Mouse (Mus musculus) stomach, embryonic 15.5 days (tissue): ENCODE results near the gene Hs6st3. TPM values are rescaled to one million over a fixed set of nuclear protein-coding genes. Genes with fewer than 3 reads are reported as not detected.
"Not testable (repeated sequence)": the region's sequence is repeated elsewhere in the genome, so short reads cannot be mapped to it uniquely, and the experiment has no call there.

Experiments used
- ATAC-seq: fragments of 200-750 bp; cut with Nextera tagmentation; 2 replicates; pipeline ENCODE4 v1.8.0; 2017; ENCODE audit warnings: low read depth, moderate number of reproducible peaks, moderate TSS enrichment; ENCODE audit not compliant: insufficient read depth, low FRiP score
- H3K27ac ChIP-seq: fragments of 300-500 bp; sonication (generic); 2 replicates; pipeline ENCODE4 v1.5.1; 2015; ENCODE audit warnings: mild to moderate bottlenecking, inconsistent platforms
- H3K27me3 ChIP-seq: fragments of 300-500 bp; sonication (generic); replicated peaks from 2 replicates; pipeline ENCODE4 v1.6.1; 2015; ENCODE audit warnings: inconsistent platforms
- H3K36me3 ChIP-seq: fragments of 300-500 bp; sonication (generic); 2 replicates; pipeline ENCODE4 v1.6.1; 2015; ENCODE audit warnings: inconsistent platforms
- H3K4me1 ChIP-seq: fragments of 300-500 bp; sonication (generic); 2 replicates; pipeline ENCODE4 v1.6.1; 2015; ENCODE audit warnings: inconsistent platforms
- H3K4me2 ChIP-seq: fragments of 300-500 bp; sonication (generic); 2 replicates; pipeline ENCODE4 v1.6.1; 2015; ENCODE audit warnings: mild to moderate bottlenecking, inconsistent platforms
- H3K4me3 ChIP-seq: fragments of 300-500 bp; sonication (generic); replicated peaks from 2 replicates; pipeline ENCODE4 v1.5.1; 2015; ENCODE audit warnings: inconsistent platforms
- H3K9ac ChIP-seq: fragments of 300-500 bp; sonication (generic); 2 replicates; pipeline ENCODE4 v1.6.1; 2015; ENCODE audit warnings: inconsistent platforms
- H3K9me3 ChIP-seq: fragments of 300-500 bp; sonication (generic); 2 replicates; pipeline ENCODE4 v1.6.1; 2016; ENCODE audit warnings: inconsistent platforms
- WGBS: fragments of 180-500 bp; shearing (Covaris S2); methylation state at CpG from one replicate; pipeline ENCODE4 v1.1.7; 2015; 5-methylcytosine and 5-hydroxymethylcytosine counted together
- polyA plus RNA-seq: library from polyadenylated mRNA; unstranded; fragments of >200 nt; fragmentation: Nextera tagmentation; extraction: Ambion mirVana; gene quantifications from 2 replicates; pipeline ENCODE4 v1.2.1, GENCODE M21; 2015

Gene Hs6st3
- polyA plus RNA-seq, 1 experiment from 2014 or later = 0.19 TPM

DNA sequence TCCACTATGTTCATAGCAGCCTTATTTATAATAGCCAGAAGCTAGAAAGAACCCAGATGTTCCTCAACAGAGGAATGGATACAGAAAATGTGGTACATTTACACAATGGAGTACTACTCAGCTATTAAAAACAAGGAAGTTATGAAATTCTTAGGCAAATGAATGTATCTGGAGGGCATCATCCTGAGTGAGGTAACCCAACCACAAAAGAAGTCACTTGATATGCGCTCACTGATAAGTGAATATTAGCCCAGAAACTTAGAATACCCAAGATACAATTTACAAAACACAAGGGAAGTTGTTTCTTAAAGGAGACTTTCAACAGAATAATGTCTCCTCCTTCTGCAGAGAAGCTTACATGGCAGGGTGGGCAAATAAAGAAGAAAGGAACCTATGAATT is 449.2 kb downstream of the Hs6st3 start:
- ATAC-seq, H3K4me2 ChIP-seq, H3K9me3 ChIP-seq, H3K36me3 ChIP-seq, H3K27ac ChIP-seq, H3K9ac ChIP-seq, H3K4me1 ChIP-seq, H3K27me3 ChIP-seq, H3K4me3 ChIP-seq: not testable (repeated sequence)
- WGBS = 91% methylated on average over 1 of the region's 1 CpGs

DNA sequence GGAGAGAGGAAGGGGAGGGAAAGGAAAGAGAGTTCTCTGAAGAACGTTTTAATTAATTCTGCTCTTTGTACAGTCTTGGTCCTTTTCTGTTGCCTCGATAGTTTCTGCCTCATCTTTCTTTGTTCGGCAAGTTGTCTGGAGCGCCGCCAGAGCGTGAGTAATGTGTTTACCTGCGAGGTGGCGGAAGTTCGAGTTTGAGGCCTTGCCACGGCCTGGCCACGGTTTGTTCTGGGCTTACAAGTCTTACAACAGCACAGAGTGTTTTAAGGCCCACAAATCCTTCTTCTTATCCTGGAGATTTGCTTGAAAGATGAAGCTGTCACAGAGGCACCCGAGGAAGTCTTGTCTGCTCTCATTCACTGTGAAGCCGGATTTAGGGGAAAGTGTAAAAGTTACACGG is 466.2 kb downstream of the Hs6st3 start:
- Histone ChIP-seq H3K4me1 (no peaks in the 10 kb centered on the region), H3K36me3 (no peaks in the 10 kb centered on the region), H3K9me3 (no peaks in the 10 kb centered on the region), H3K27ac (no peak overlapping the region), H3K4me3 (no peak overlapping the region), H3K27me3 (no peaks in the 10 kb centered on the region), H3K9ac (no peak overlapping the region), H3K4me2 (no peak overlapping the region)
- ATAC-seq = peak; percentile 35; the same call in 1 of the 2 replicates
- 21% methylated on average over 14 of the region's 14 CpGs for whole genome bisulfite sequencing

DNA sequence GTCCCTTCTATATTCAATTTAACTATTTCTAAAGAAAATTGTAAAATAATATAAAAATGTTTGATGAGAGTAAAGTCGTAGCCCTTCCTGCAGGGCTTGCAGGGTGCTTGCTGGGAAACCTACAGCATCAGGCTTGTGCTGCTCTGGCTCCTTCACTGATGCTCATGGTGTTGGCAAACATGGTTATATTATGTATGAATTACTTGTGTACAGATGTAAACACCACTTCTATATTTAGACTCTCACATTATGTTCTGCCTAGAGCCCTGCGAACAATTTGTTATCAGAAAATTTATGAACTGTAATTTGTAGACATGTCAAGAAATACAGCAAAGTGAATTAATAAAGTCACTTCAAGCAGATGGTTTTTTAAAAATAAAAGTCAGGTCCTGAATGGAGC is 474.7 kb downstream of the Hs6st3 start:
- no peak for ATAC-seq
- no peaks in the 10 kb centered on the region for H3K27me3 ChIP-seq
- no peak overlapping the region for H3K9ac ChIP-seq
- H3K27ac ChIP-seq = no peak overlapping the region
- no peak overlapping the region for H3K4me3 ChIP-seq
- WGBS = 71% methylated on average over 2 of the region's 2 CpGs
- no peaks in the 10 kb centered on the region for H3K36me3 ChIP-seq
- H3K9me3 ChIP-seq = no peaks in the 10 kb centered on the region
- H3K4me2 ChIP-seq = no peak overlapping the region
- H3K4me1 ChIP-seq = no peaks in the 10 kb centered on the region

DNA sequence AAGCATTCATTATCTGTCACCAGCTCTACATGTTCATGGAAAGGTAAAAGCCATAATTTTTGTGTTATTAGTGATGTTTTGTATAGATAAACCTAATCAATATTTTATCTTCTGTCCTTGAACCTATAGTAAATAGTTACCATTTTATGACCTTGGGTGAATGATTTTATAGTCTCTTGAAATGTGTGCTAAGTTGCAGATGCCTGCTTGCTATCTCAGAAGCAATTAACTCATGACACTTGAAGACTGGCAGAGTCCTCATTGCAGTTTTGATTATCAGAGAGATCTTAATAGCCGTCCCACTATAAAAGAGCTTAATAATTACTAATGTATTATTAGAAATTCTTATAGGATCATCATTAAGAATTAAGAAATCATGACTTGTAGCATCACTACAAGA is 491.0 kb downstream of the Hs6st3 start:
- 68% methylated on average over 1 of the region's 1 CpGs for WGBS
- no peak for ATAC-seq
- Histone ChIP-seq H3K27me3 (no peaks in the 10 kb centered on the region), H3K9ac (no peak overlapping the region), H3K4me2 (no peak overlapping the region), H3K9me3 (no peaks in the 10 kb centered on the region), H3K4me3 (no peak overlapping the region), H3K4me1 (no peaks in the 10 kb centered on the region), H3K36me3 (no peaks in the 10 kb centered on the region), H3K27ac (no peak overlapping the region)

- Histone ChIP-seq H3K9me3 (no peaks in the 10 kb centered on the region), H3K36me3 (no peaks in the 10 kb centered on the region), H3K4me2 (no peak overlapping the region), H3K4me3 (no peak overlapping the region), H3K4me1 (no peaks in the 10 kb centered on the region), H3K9ac (no peak overlapping the region), H3K27ac (no peak overlapping the region), H3K27me3 (no peaks in the 10 kb centered on the region)
- 69% methylated on average over 3 of the region's 3 CpGs for WGBS
- ATAC-seq = no peak
Measured at GRCm38 (mm10) chr14:119633090-119633489, 494.9 kb downstream of the Hs6st3 start.

DNA sequence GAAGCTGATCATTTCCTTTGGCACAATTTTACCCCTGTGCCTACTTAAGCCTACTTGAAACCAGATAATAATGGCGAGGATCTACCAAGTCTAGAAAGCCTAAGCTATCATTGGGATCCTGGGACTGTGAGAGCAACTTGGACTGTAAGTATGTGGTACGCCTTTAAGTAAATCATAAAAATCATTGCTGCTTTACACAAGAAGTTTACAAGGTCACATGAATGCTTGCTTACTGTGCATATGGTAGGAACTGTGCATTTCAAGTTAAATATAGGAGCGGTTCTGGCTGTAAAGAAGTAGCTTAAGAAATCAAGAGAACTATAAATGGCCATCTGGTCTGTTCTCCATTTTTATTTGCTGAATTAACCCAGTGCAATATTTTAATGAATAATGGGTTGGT is 495.5 kb downstream of the Hs6st3 start:
- Histone ChIP-seq H3K27me3 (no peaks in the 10 kb centered on the region), H3K9ac (no peak overlapping the region), H3K4me1 (no peaks in the 10 kb centered on the region), H3K4me2 (no peak overlapping the region), H3K9me3 (no peaks in the 10 kb centered on the region), H3K36me3 (no peaks in the 10 kb centered on the region), H3K27ac (no peak overlapping the region), H3K4me3 (no peak overlapping the region)
- 74% methylated on average over 3 of the region's 3 CpGs for whole genome bisulfite sequencing
- no peak for ATAC-seq

DNA sequence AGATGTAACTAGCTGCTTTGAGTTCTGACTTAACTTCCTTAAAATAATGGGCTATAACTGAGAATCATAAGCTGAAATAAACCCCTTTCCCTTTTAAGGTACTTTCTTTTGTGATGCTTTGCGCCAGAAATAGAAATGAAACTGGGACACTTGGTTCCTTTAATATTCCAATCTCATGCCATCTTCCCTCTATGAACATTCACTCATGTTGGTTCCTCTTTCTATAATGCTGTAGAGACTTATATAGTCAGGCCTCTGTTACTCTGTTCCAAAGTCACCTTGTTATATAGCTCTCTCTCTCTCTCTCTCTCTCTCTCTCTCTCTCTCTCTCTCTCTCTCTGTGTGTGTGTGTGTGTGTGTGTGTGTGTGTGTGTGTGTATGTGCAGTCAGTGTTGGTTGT is 504.7 kb downstream of the Hs6st3 start:
- Histone ChIP-seq H3K9ac (no peak overlapping the region), H3K27me3 (no peaks in the 10 kb centered on the region), H3K27ac (no peak overlapping the region), H3K9me3 (no peaks in the 10 kb centered on the region), H3K4me3 (no peak overlapping the region), H3K4me2 (no peak overlapping the region), H3K36me3 (no peaks in the 10 kb centered on the region), H3K4me1 (no peaks in the 10 kb centered on the region)
- no peak for ATAC-seq
- WGBS = 87% methylated on average over 1 of the region's 1 CpGs

GRCm38 (mm10) chr14:119643840-119644239 is 505.7 kb downstream of the Hs6st3 start:
- no peak overlapping the region for H3K4me3 ChIP-seq
- no peak for ATAC-seq
- 96% methylated on average over 12 of the region's 12 CpGs for WGBS
- H3K9me3 ChIP-seq = no peaks in the 10 kb centered on the region
- no peak overlapping the region for H3K9ac ChIP-seq
- no peaks in the 10 kb centered on the region for H3K4me1 ChIP-seq
- no peaks in the 10 kb centered on the region for H3K36me3 ChIP-seq
- no peak overlapping the region for H3K4me2 ChIP-seq
- H3K27ac ChIP-seq = no peak overlapping the region
- H3K27me3 ChIP-seq = no peaks in the 10 kb centered on the region

GRCm38 (mm10) chr14:119656936-119657335 is 518.8 kb downstream of the Hs6st3 start:
- Histone ChIP-seq H3K9me3 (no peaks in the 10 kb centered on the region), H3K27me3 (no peaks in the 10 kb centered on the region), H3K9ac (no peak overlapping the region), H3K4me1 (no peaks in the 10 kb centered on the region), H3K4me2 (no peak overlapping the region), H3K36me3 (no peaks in the 10 kb centered on the region), H3K4me3 (no peak overlapping the region), H3K27ac (no peak overlapping the region)
- WGBS = 83% methylated on average over 2 of the region's 2 CpGs
- no peak for ATAC-seq

GRCm38 (mm10) chr14:119665741-119666141 is 527.6 kb downstream of the Hs6st3 start:
- no peak overlapping the region for H3K27ac ChIP-seq
- H3K4me2 ChIP-seq = no peak overlapping the region
- no peak overlapping the region for H3K9ac ChIP-seq
- H3K36me3 ChIP-seq = no peaks in the 10 kb centered on the region
- no peak for ATAC-seq
- no peaks in the 10 kb centered on the region for H3K27me3 ChIP-seq
- H3K4me3 ChIP-seq = no peak overlapping the region
- 72% methylated on average over 5 of the region's 5 CpGs for WGBS
- H3K4me1 ChIP-seq = no peaks in the 10 kb centered on the region
- no peaks in the 10 kb centered on the region for H3K9me3 ChIP-seq

- 90% methylated on average over 1 of the region's 1 CpGs for WGBS
- Histone ChIP-seq H3K4me2 (no peak overlapping the region), H3K9me3 (no peaks in the 10 kb centered on the region), H3K9ac (no peak overlapping the region), H3K36me3 (no peaks in the 10 kb centered on the region), H3K27ac (no peak overlapping the region), H3K4me1 (no peaks in the 10 kb centered on the region), H3K27me3 (no peaks in the 10 kb centered on the region), H3K4me3 (no peak overlapping the region)
- ATAC-seq = no peak
Measured at GRCm38 (mm10) chr14:119667421-119667820, 529.3 kb downstream of the Hs6st3 start.

DNA sequence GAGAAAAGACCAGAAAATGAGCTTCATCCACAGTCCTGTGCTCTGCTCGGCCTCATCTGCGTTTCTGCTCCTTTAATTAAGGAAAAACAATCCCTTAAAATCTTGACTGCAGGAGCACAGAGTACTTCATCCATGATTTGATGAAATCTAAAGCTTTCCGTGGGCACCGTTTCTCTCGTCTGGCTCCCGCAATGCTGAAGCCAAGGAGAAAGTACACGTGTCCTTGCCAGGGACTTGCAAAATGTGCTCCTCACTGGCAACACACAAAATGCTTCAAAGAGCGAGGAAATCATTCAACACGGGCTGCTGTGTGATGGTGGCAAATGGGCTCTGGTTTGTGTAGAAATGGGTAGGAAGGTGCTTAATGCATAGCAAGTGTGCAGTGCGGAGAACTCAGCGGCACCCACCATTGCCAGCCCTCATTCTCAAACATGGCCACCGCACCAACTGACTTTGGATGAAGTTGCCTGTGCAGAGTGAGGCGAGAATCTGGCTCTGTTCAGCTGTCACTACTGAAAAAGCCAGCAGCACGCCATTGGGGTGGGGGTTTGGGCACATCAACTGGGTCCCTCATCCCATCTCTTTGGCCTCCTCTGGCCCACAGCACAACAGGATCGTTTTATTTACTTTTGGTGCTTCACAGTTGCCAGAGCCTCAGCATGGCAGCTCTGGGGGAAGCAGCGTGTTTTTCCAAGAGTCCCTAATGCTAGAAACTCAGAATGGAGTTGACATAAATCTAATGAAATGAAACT is 532.9 kb downstream of the Hs6st3 start:
- H3K4me2 ChIP-seq = no peak overlapping the region
- H3K27ac ChIP-seq = no peak overlapping the region
- H3K9ac ChIP-seq = no peak overlapping the region
- H3K36me3 ChIP-seq = no peaks in the 10 kb centered on the region
- ATAC-seq = no peak
- H3K27me3 ChIP-seq = no peaks in the 10 kb centered on the region
- H3K4me3 ChIP-seq = no peak overlapping the region
- 86% methylated on average over 16 of the region's 16 CpGs for WGBS
- no peaks in the 10 kb centered on the region for H3K9me3 ChIP-seq
- no peaks in the 10 kb centered on the region for H3K4me1 ChIP-seq

GRCm38 (mm10) chr14:119678574-119678973 is 540.4 kb downstream of the Hs6st3 start:
- Histone ChIP-seq H3K9ac (no peak overlapping the region), H3K36me3 (no peaks in the 10 kb centered on the region), H3K27me3 (no peaks in the 10 kb centered on the region), H3K9me3 (no peaks in the 10 kb centered on the region), H3K27ac (no peak overlapping the region), H3K4me3 (no peak overlapping the region), H3K4me1 (no peaks in the 10 kb centered on the region), H3K4me2 (no peak overlapping the region)
- no peak for ATAC-seq
- WGBS = 84% methylated on average over 11 of the region's 11 CpGs
